Comparison of ENCODE assay signal across 23 mouse cellular contexts in genomic region chr1:45181632-45182031, GRCm38 (mm10).
DNase-seq lines count a peak whose midpoint lies in the region; ATAC-seq and TF ChIP-seq lines count a peak whose summit lies in the region.
"Had no signal": no experiment of that assay in that cellular context is flagged by ENCODE, and none has a peak within 500 bp of the region (broad histone marks: within the 10 kb centered on the region; RNA-seq: fewer than 3 reads in every experiment).

No protein-coding gene starts in this region.

- TF ChIP-seq CTCF in C2C12 (IDR thresholded peaks at IDR 0.05; ENCODE audit: control insufficient read depth, insufficient read depth, insufficient read length): no peak

- no peak for ATAC-seq in megakaryocyte progenitor cell, adult 5-6 weeks (replicated peaks; ENCODE audit: poor library complexity)
- ATAC-seq: activated CD4-positive, CD25-positive, alpha-beta regulatory T cell, adult 4 months; CD4-positive, CD25-positive, alpha-beta regulatory T cell, adult 4 months; Patski had no signal

- no peaks in the 10 kb centered on the region for H3K79me2 ChIP-seq in C2C12 (ENCODE audit: control insufficient read depth, insufficient read depth)
- no peaks in the 10 kb centered on the region for H3K79me2 ChIP-seq in myocyte (ENCODE audit: control insufficient read depth, insufficient read depth)

- no peaks in the 10 kb centered on the region for H3K27me3 ChIP-seq in C2C12 (ENCODE audit: control insufficient read depth, insufficient read depth, insufficient read length)
- H3K27me3 ChIP-seq in myocyte (ENCODE audit: control insufficient read depth, insufficient read depth, insufficient read length): no peaks in the 10 kb centered on the region
- H3K27me3 ChIP-seq: CH12.LX had no signal

- no peak overlapping the region for H3K4me2 ChIP-seq in myocyte (ENCODE audit: low read depth)

- no peak for TF ChIP-seq POLR2A in myocyte (IDR thresholded peaks at IDR 0.05; ENCODE audit: insufficient read length, low read depth)

- no peak overlapping the region for H3ac ChIP-seq in C2C12 (ENCODE audit: control insufficient read depth, insufficient read length, low read depth)
- H3ac ChIP-seq in myocyte (ENCODE audit: control insufficient read depth, insufficient read length): no peak overlapping the region

- H3K79me3 ChIP-seq in C2C12 (ENCODE audit: low read depth): no peaks in the 10 kb centered on the region

- H3K36me3 ChIP-seq in C2C12 (ENCODE audit: control insufficient read depth, insufficient read depth): no peaks in the 10 kb centered on the region
- no peaks in the 10 kb centered on the region for H3K36me3 ChIP-seq in myocyte (ENCODE audit: control insufficient read depth, insufficient read depth)
- H3K36me3 ChIP-seq: G1E had no signal

- H3K4me3 ChIP-seq in C2C12 (ENCODE audit: insufficient read depth, poor library complexity, severe bottlenecking): no peak overlapping the region
- no peak overlapping the region for H3K4me3 ChIP-seq in myocyte

- DNase-seq in 3T3-L1 (ENCODE audit: low read depth, low spot score): peak; percentile 27
- no peak for DNase-seq in urinary bladder, postnatal 14 days (ENCODE audit: low spot score)
- DNase-seq in urinary bladder, postnatal 36 days (ENCODE audit: low spot score in 2 of 2): no peak
- DNase-seq: adrenal gland, adult 2 months; adrenal gland, adult 8-10 months; adrenal gland, postnatal 10 days; adrenal gland, postnatal 14 days; adrenal gland, postnatal 25 days; adrenal gland, postnatal 36 days; B cell, adult 2 months; cerebellum, adult 11 months; cerebellum, adult 11-12 months; cerebellum, adult 18-20 months; cerebellum, adult 2 months; cerebellum, adult 8-10 months had no signal

TF ChIP-seq in C2C12, 6 proteins besides CTCF, POLR2A, EP300 and RAD21:
- no peak for TF ChIP-seq MYOG (IDR thresholded peaks at IDR 0.05; ENCODE audit: control insufficient read depth, extremely low read depth, insufficient read length)
- TF ChIP-seq MAX (IDR thresholded peaks at IDR 0.05): no peak
- no peak for TF ChIP-seq FOSL1 (IDR thresholded peaks at IDR 0.05; ENCODE audit: insufficient read depth, low read length, poor library complexity, severe bottlenecking)
- no peak for TF ChIP-seq MYOD1 (IDR thresholded peaks at IDR 0.05; ENCODE audit: control insufficient read depth, insufficient read length, low read depth)
- no peak for TF ChIP-seq USF1 (IDR thresholded peaks at IDR 0.05; ENCODE audit: low read depth)
- TF ChIP-seq CEBPB (IDR thresholded peaks at IDR 0.05; ENCODE audit: low read depth): peak; percentile 56

TF ChIP-seq in myocyte, 11 proteins besides CTCF, POLR2A, EP300 and RAD21:
- TF ChIP-seq TCF3 (IDR thresholded peaks at IDR 0.05; ENCODE audit: insufficient read length, low read depth) (no peak), CEBPB (IDR thresholded peaks at IDR 0.05; ENCODE audit: insufficient read depth, poor library complexity, severe bottlenecking) (0 out of 2 replicates have a peak, but pooled peaks have one; percentile 51)
